Mouse (Mus musculus): ENCODE measurements around the gene Zik1. TPM values are rescaled to one million over a fixed set of nuclear protein-coding genes. Genes with fewer than 3 reads are reported as not detected.

Gene Zik1
- total RNA-seq (2023): 1 to 10 TPM in 1 of 2 experiments, under 1 TPM in 1; 0.92 to 1.2 TPM

GRCm38 (mm10) chr7:10494786-10495521 is at the start of gene Zik1:
Zik1 (minus strand) TSS chr7:10495394.

GRCm38 (mm10) chr7:10443031-10443430 is 52.2 kb downstream of the Zik1 start, which contains the start of gene Vmn1r67:
Vmn1r67 (plus strand) TSS chr7:10443331.

Other genes starting within 250 kb of the Zik1 start
- gene Vmn1r66, start 217.4 kb downstream of the Zik1 start, total RNA-seq (2023): not detected
- not detected for gene Vmn1r67, start 52.1 kb downstream of the Zik1 start, total RNA-seq (2023)
- gene Vmn1r68, start 63.1 kb upstream of the Zik1 start, total RNA-seq (2023): not detected
- gene Vmn1r69, start 118.3 kb upstream of the Zik1 start, total RNA-seq (2023): not detected
- gene Vmn1r70, start 136.1 kb upstream of the Zik1 start, total RNA-seq (2023): not detected
- gene Nlrp4b, start 192.4 kb upstream of the Zik1 start, total RNA-seq (2023): not detected

Data from T-cell, adult 66 days (primary cell).